Mouse (Mus musculus) heart, postnatal 4 days (tissue): ENCODE data around the gene Hist1h4d. TPM values are rescaled to one million over a fixed set of nuclear protein-coding genes. Genes with fewer than 3 reads are reported as not detected.
"Not testable (repeated sequence)": the region's sequence is repeated elsewhere in the genome, so short reads cannot be mapped to it uniquely, and the experiment has no call there.

Source experiments
- DNase-seq: peaks from one replicate; pipeline ENCODE4 v3.0.0; 2021
- total RNA-seq, 2 experiments: library from RNA; stranded (reverse); gene quantifications; 2 replicates each; pipeline ENCODE4 v1.2.3; 2021

Gene Hist1h4d
- total RNA-seq, 2 experiments from 2014 or later: 322 to 324 TPM

GRCm38 (mm10) chr13:23551146-23551834 lies 30.1 kb upstream of the Hist1h4d start, which contains the start of gene Hist1h4f:
Hist1h4f (minus strand) TSS chr13:23551648.
- DNase-seq: peak; percentile 89

- DNase-seq: no peak
Observed at GRCm38 (mm10) chr13:23551931-23552914, 29.2 kb upstream of the Hist1h4d start.

GRCm38 (mm10) chr13:23552962-23553361 lies 28.4 kb upstream of the Hist1h4d start, which contains the start of gene Hist1h1d:
Hist1h1d (plus strand) TSS chr13:23553262.
- DNase-seq: no peak

- DNase-seq: no peak
Observed at GRCm38 (mm10) chr13:23554393-23554792, 27.0 kb upstream of the Hist1h4d start.

- peak; percentile 75 for DNase-seq
Observed at GRCm38 (mm10) chr13:23554925-23555838, 26.2 kb upstream of the Hist1h4d start.

GRCm38 (mm10) chr13:23555839-23556416 lies 25.5 kb upstream of the Hist1h4d start:
- peak; percentile 64 for DNase-seq

GRCm38 (mm10) chr13:23556906-23557305 lies 24.5 kb upstream of the Hist1h4d start:
- no peak for DNase-seq

- DNase-seq: not testable (repeated sequence)
Observed at GRCm38 (mm10) chr13:23560699-23561098, 20.7 kb upstream of the Hist1h4d start.

- not testable (repeated sequence) for DNase-seq
Observed at GRCm38 (mm10) chr13:23561531-23561882, 19.9 kb upstream of the Hist1h4d start.

GRCm38 (mm10) chr13:23561883-23562659 lies 19.3 kb upstream of the Hist1h4d start, which contains the start of gene Hist1h3e:
Hist1h3e (minus strand) TSS chr13:23562369.
- DNase-seq: peak; percentile 96

GRCm38 (mm10) chr13:23562699-23563462 lies 18.5 kb upstream of the Hist1h4d start:
- DNase-seq: peak; percentile 39

- no peak for DNase-seq
Observed at GRCm38 (mm10) chr13:23564482-23564881, 16.9 kb upstream of the Hist1h4d start.

GRCm38 (mm10) chr13:23570261-23571021 lies 11.0 kb upstream of the Hist1h4d start:
- not testable (repeated sequence) for DNase-seq

GRCm38 (mm10) chr13:23571022-23571503 lies 10.3 kb upstream of the Hist1h4d start, which contains the start of the genes Hist1h2ae and Hist1h2bg:
Hist1h2ae (minus strand) TSS chr13:23571220.
Hist1h2bg (plus strand) TSS chr13:23571396.
- DNase-seq: peak; percentile 63

- not testable (repeated sequence) for DNase-seq
Observed at GRCm38 (mm10) chr13:23571504-23572217, 9.7 kb upstream of the Hist1h4d start.

- DNase-seq: no peak
Observed at GRCm38 (mm10) chr13:23572218-23573033, 9.0 kb upstream of the Hist1h4d start.
